Mouse (Mus musculus) embryonic facial prominence, embryonic 12.5 days (tissue): ENCODE results near the gene Cers6. TPM values are rescaled to one million over a fixed set of nuclear protein-coding genes. Genes with fewer than 3 reads are reported as not detected.

Experiments used
- ATAC-seq: fragments of 200-750 bp; cut with Nextera tagmentation; 2 replicates; pipeline ENCODE4 v1.8.0; 2017; ENCODE audit not compliant: insufficient number of reproducible peaks, insufficient read depth, low FRiP score, low TSS enrichment
- H3K27ac ChIP-seq: fragments of 300-500 bp; sonication (generic); 2 replicates; pipeline ENCODE4 v1.5.1; 2016; ENCODE audit warnings: mild to moderate bottlenecking
- H3K27me3 ChIP-seq: fragments of 300-500 bp; sonication (generic); 2 replicates; pipeline ENCODE4 v1.6.1; 2016; ENCODE audit warnings: mild to moderate bottlenecking, moderate library complexity
- H3K36me3 ChIP-seq: fragments of 300-500 bp; sonication (generic); 2 replicates; pipeline ENCODE4 v1.6.1; 2016; ENCODE audit warnings: mild to moderate bottlenecking
- H3K4me1 ChIP-seq: fragments of 300-500 bp; sonication (generic); 2 replicates; pipeline ENCODE4 v1.6.1; 2016
- H3K4me2 ChIP-seq: fragments of 300-500 bp; sonication (generic); replicated peaks from 2 replicates; pipeline ENCODE4 v1.6.1; 2016; ENCODE audit warnings: mild to moderate bottlenecking, moderate library complexity
- H3K4me3 ChIP-seq: fragments of 300-500 bp; sonication (generic); 2 replicates; pipeline ENCODE4 v1.5.1; 2016; ENCODE audit warnings: mild to moderate bottlenecking
- H3K9ac ChIP-seq: fragments of 300-500 bp; sonication (generic); 2 replicates; pipeline ENCODE4 v1.6.1; 2016; ENCODE audit warnings: mild to moderate bottlenecking, moderate library complexity
- H3K9me3 ChIP-seq: fragments of 300-500 bp; sonication (generic); 2 replicates; pipeline ENCODE4 v1.6.1; 2016; ENCODE audit warnings: mild to moderate bottlenecking, moderate library complexity
- WGBS: fragments of 180-500 bp; shearing (Covaris S2); methylation state at CpG from one replicate; pipeline ENCODE4 v1.1.7; 2016; 5-methylcytosine and 5-hydroxymethylcytosine counted together
- polyA plus RNA-seq: library from polyadenylated mRNA; unstranded; fragments of >200 nt; fragmentation: Nextera tagmentation; extraction: Ambion mirVana; gene quantifications from 2 replicates; pipeline ENCODE4 v1.2.1, GENCODE M21; 2016

Gene Cers6
- polyA plus RNA-seq, 1 experiment from 2014 or later: 31.4 TPM

DNA sequence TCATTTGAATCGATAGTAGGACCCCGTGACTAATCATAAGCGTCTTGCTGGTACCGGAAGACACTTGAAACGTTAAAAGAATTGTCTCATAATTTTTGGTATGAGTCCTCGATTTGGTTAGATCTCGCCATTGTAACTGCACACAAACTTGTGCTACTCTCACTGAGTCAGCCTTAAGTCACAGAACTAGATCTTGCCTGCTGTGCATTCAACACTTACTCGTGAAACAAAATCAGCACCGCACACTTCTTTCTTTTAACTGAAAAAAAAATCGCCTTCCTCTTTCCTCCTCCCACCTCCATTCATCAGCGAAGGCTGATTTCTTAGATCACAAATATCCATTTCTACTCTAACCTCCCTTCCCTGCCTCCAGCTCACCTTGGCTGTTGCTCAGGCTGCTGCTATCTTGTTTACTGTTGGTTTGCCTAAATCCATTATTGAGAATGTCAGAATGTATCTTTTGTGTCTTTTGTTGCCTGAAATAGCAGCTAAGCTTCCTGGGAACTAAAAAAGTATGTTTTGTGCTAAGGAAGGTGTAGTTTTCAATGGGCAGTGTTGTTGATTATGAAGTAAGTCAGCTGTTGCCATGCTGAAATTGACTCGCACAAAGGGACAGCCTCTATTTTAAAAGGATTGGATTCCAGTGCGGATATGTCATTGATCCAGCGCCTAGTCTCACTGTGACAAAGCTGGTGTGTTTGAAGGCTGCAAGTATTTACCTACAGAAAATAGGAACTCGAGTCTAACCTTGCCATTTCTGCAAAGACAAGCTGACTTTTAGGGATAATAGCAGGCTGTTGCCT lies 1.4 kb downstream of the Cers6 start:
- no peaks in the 10 kb centered on the region for H3K9me3 ChIP-seq
- peak overlapping the region; percentile 89 for H3K4me3 ChIP-seq
- H3K4me1 ChIP-seq: peaks cover 23% of the 10 kb centered on the region; the same call in 1 of the 2 replicates
- no peak for ATAC-seq
- peak overlapping the region; percentile 69 for H3K4me2 ChIP-seq
- peak overlapping the region; percentile 86 for H3K9ac ChIP-seq
- no peaks in the 10 kb centered on the region for H3K36me3 ChIP-seq
- H3K27me3 ChIP-seq: no peaks in the 10 kb centered on the region
- WGBS: 4% methylated on average over 15 of the region's 15 CpGs
- 0 out of 2 replicates have a peak overlapping the region, but pooled peaks have one; percentile 84 for H3K27ac ChIP-seq

DNA sequence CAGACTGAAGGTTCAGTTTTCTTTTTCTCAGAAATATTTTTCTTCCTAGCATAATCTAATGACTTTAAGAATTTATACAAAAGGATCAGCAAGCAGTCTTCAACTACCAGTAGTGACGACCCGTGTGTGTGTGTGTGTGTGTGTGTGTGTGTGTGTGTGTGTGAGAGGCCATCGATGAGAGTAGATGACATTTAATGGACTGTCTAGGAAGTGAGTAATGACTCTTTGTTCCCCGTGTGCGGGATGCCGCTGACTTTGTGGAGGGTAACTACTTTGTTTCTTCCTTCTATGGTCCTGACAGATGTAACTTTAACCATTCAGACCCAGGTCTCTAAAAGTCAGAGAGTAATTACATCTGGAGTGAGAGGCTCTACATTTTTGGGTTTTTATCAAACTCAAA lies 2.3 kb downstream of the Cers6 start:
- H3K4me1 ChIP-seq: peaks cover 23% of the 10 kb centered on the region; the same call in 1 of the 2 replicates
- 46% methylated on average over 6 of the region's 6 CpGs for WGBS
- no peaks in the 10 kb centered on the region for H3K27me3 ChIP-seq
- peak overlapping the region; percentile 89 for H3K4me3 ChIP-seq
- no peaks in the 10 kb centered on the region for H3K9me3 ChIP-seq
- H3K9ac ChIP-seq: no peak overlapping the region
- H3K4me2 ChIP-seq: peak overlapping the region; percentile 69
- no peak overlapping the region for H3K27ac ChIP-seq
- no peak for ATAC-seq
- H3K36me3 ChIP-seq: no peaks in the 10 kb centered on the region

DNA sequence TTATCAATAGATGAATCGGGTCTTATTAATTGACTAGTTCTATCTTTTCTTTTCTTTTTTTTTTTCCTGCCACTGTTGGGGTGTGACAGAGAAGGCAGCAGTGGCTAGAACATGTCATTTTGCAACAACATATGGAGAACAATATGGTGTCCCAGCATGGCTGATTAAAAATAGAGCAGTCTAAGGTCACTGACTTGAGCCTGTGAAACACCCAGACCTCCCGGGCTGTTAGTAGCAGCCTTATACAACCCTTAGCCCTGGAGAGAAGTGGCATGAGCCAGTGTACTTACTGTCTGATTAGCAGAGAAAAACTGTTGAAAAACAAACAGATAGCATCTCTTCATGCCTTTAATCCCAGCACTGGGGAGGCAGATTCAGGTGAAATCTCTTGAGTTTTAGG lies 3.1 kb downstream of the Cers6 start:
- no peak overlapping the region for H3K9ac ChIP-seq
- 79% methylated on average over 2 of the region's 2 CpGs for WGBS
- H3K27me3 ChIP-seq: no peaks in the 10 kb centered on the region
- no peak for ATAC-seq
- H3K4me2 ChIP-seq: no peak overlapping the region
- peaks cover 23% of the 10 kb centered on the region; the same call in 1 of the 2 replicates for H3K4me1 ChIP-seq
- H3K4me3 ChIP-seq: no peak overlapping the region
- no peak overlapping the region for H3K27ac ChIP-seq
- no peaks in the 10 kb centered on the region for H3K9me3 ChIP-seq
- H3K36me3 ChIP-seq: no peaks in the 10 kb centered on the region

DNA sequence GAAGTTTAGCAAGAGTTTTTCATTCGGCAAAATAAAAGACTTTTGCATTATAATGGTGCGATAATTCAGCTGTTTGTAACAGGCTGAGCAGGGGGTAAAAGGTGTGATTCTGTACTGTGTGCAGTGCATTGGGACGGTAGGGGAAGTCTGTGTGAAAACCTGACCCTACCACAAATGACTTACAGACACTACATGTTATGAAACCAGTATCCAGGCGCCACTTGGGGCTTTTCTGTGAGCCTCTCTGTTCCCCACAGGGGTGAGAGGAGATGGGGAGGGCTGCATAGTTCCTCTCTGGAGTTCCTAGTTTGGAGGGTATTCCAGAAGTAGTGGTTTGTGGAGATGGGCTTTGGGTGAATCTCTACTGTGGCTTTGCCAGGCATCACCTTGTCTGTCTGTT lies 5.9 kb downstream of the Cers6 start:
- Histone ChIP-seq H3K27ac (no peak overlapping the region), H3K27me3 (no peaks in the 10 kb centered on the region), H3K36me3 (no peaks in the 10 kb centered on the region), H3K4me1 (peaks cover 23% of the 10 kb centered on the region; the same call in 1 of the 2 replicates), H3K9me3 (no peaks in the 10 kb centered on the region), H3K9ac (no peak overlapping the region), H3K4me3 (no peak overlapping the region), H3K4me2 (no peak overlapping the region)
- no peak for ATAC-seq
- 64% methylated on average over 4 of the region's 4 CpGs for WGBS

DNA sequence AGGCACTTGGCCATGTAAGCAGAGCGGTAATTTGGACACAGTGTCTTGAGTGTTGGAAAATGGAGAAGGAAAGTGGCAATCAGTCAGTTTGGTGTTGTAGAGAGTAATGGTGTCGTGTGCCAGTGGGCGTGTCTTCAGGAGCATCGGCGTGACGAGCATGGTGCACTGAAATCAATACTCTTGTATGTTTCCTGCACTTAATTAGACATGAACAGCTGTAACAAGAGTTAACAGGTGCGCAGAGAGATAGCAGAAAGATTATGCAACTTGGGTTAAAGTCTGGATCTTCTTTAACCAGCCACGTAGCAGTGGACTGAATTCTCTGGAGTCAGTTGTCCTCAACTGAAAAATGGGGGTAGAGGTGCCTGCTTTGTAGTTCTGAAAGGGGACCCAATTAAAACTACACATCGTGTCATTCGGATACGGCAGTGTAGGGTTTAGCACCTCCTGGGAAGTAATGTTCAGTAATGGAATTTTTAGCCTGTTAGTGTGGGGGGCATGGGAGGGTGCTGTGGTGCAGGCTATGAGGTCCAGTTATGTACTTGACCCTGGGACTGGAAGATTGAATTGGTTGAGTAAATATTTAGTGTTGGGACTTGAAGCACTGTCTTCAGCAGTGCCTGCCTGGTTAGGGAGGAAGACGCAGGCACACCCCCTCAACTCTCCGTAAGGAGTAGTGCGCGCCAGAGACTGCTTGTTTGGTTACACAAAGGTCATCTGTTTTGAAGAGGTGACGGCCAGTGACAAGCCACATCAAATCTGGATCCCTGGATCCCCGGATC lies 9.9 kb downstream of the Cers6 start:
- WGBS: 74% methylated on average over 17 of the region's 17 CpGs

DNA sequence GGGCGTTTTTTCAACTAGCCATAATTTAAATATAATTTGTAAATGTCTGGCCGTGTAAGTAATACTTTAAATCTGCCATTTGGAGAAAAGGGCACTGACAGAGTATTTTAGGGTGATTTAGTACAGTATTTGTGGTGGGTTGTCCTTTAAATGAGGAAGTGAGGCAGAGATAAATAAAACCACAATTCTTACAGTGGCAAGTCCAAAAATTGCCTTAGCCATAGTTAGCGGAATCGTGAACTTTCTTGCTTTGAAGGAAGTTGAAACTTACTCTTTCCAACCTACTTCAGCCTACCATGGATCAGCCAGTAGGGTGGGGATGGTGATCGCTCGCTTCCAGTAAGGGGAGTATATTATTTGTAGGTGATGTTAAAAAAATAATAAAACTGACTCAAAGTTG lies 11.8 kb downstream of the Cers6 start:
- no peak for ATAC-seq
- Histone ChIP-seq H3K9ac (no peak overlapping the region), H3K4me1 (peaks cover 8% of the 10 kb centered on the region; the same call in 1 of the 2 replicates), H3K9me3 (no peaks in the 10 kb centered on the region), H3K27ac (no peak overlapping the region), H3K4me2 (no peak overlapping the region), H3K27me3 (no peaks in the 10 kb centered on the region), H3K36me3 (no peaks in the 10 kb centered on the region), H3K4me3 (no peak overlapping the region)
- WGBS: 83% methylated on average over 6 of the region's 6 CpGs

More for the DNA sequence above, 9.9 kb downstream of the Cers6 start:
- Histone ChIP-seq H3K27me3 (no peaks in the 10 kb centered on the region), H3K4me1 (peaks cover 11% of the 10 kb centered on the region; the same call in 1 of the 2 replicates), H3K9me3 (no peaks in the 10 kb centered on the region), H3K4me2 (no peak overlapping the region), H3K27ac (no peak overlapping the region), H3K9ac (no peak overlapping the region), H3K36me3 (no peaks in the 10 kb centered on the region), H3K4me3 (no peak overlapping the region)
- no peak for ATAC-seq

DNA sequence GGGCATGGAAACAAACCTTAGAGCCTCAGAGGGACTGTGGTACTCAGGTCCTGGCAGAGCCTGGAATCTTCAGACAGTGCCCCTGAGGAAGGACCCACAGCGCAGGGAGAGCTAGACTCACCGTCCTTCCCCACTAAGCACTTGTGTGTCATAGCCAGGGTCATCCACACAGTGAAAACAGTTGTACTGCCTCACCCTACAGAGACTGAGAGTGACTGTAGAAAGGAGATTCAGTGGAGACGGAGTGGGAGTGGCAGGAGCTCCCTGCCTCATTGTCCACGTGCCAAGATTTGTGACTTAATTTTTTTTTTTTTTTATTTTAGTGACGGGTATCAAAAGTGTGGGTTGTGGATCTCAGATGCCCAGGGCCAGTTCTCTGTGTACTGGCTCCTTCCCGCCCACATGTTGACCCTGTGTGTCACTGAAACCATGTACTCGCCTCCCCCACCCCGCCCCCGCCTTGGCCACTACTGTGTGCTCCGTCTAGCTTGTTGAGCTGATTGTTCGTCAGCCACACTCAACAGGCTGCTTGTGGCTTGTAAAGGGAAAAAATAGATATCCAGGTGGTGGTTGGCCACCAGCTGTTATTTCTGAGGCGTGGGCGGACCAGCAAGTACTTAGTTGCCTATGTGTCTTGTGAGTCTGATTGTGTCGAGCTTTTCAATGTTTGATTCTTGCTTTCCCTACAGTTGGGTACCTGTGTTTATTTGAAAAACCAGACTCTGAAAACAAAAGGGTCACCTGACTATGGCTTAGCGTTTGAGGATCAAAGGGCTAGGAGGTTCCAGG lies 12.6 kb downstream of the Cers6 start:
- Histone ChIP-seq H3K4me3 (no peak overlapping the region), H3K27me3 (no peaks in the 10 kb centered on the region), H3K27ac (no peak overlapping the region), H3K36me3 (no peaks in the 10 kb centered on the region), H3K9me3 (peaks cover under 1% of the 10 kb centered on the region; the same call in 1 of the 2 replicates), H3K4me2 (no peak overlapping the region), H3K9ac (no peak overlapping the region), H3K4me1 (peaks cover 8% of the 10 kb centered on the region; the same call in 1 of the 2 replicates)
- WGBS: 70% methylated on average over 15 of the region's 15 CpGs
- no peak for ATAC-seq

DNA sequence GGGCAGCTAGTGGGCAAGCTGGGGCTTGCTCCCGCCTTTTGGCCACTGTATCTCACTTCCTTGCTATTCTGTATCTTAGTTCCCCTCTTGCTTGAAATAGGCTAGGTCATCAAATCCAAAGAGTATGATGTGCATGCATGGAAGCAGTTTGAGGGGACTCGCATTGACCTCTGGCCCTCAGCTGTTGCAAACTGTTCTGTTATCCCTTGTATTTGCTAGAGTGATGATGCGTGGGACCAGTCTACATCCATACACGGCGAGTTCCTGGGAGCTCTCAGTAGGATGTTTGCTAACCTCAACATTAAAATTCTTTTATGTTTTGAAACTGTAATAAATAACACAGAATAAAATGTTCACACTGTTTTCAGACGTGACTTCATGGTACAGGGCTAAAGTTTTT lies 13.3 kb downstream of the Cers6 start:
- H3K27ac ChIP-seq: no peak overlapping the region

DNA sequence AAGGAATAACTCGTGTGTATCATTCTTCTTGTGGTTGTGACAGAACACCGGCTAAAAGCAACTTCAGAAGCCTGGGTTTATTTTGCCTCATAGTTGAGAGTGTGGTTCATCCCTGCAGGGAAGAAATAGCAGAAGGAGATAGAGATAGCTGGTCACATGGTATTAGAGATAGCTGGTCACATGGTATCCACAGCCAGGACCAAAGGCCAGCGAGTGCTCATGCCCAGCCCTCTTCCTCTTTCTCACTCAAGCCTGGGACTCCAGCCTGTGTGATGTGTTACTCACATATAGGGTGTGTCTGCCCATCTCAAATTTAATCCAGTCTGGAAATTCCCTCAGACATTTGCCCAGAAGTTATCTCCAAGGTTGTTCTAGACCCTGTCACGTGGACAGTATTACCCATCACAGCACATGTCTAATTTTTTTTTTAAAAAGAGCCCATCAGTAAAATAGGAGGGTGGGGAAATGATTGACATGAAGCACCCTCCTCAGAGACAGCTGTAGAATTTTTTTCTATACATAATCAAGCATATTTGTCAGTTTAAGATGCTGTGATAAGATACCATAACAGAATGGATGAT lies 17.9 kb downstream of the Cers6 start:
- WGBS: 95% methylated on average over 4 of the region's 4 CpGs
- Histone ChIP-seq H3K9ac (no peak overlapping the region), H3K9me3 (peaks cover 4% of the 10 kb centered on the region; the same call in 1 of the 2 replicates), H3K4me2 (no peak overlapping the region), H3K4me1 (0 out of 2 replicates have a peak, but pooled peaks cover 4% of the 10 kb centered on the region), H3K27ac (no peak overlapping the region), H3K27me3 (no peaks in the 10 kb centered on the region), H3K4me3 (no peak overlapping the region), H3K36me3 (no peaks in the 10 kb centered on the region)
- ATAC-seq: no peak

More for the DNA sequence above, 13.3 kb downstream of the Cers6 start:
- H3K4me3 ChIP-seq: no peak overlapping the region
- H3K9me3 ChIP-seq: peaks cover 4% of the 10 kb centered on the region; the same call in 1 of the 2 replicates
- no peak for ATAC-seq
- WGBS: 89% methylated on average over 6 of the region's 6 CpGs
- no peaks in the 10 kb centered on the region for H3K27me3 ChIP-seq
- no peak overlapping the region for H3K4me2 ChIP-seq
- no peak overlapping the region for H3K9ac ChIP-seq
- peaks cover 7% of the 10 kb centered on the region; the same call in 1 of the 2 replicates for H3K4me1 ChIP-seq
- H3K36me3 ChIP-seq: no peaks in the 10 kb centered on the region

DNA sequence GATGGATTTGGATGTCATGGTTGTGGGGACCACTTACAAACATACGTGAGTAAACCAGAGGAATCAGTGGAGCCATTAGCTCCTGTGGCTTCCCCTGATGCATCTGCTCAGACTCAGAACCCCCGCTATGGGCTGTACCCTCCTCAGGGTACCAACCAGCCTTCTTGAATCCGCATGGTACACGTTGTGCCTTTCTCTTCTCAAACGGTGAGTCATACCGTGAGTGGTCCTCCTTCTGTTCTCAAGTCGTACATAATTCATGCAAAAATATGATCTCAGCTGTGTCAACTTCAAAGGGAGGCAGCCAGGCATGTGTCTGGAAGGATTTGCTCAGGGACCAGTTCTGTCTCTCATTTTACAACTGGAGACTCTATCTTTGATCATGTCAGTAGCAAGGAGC lies 23.3 kb downstream of the Cers6 start:
- ATAC-seq: no peak
- WGBS: 60% methylated on average over 7 of the region's 7 CpGs

DNA sequence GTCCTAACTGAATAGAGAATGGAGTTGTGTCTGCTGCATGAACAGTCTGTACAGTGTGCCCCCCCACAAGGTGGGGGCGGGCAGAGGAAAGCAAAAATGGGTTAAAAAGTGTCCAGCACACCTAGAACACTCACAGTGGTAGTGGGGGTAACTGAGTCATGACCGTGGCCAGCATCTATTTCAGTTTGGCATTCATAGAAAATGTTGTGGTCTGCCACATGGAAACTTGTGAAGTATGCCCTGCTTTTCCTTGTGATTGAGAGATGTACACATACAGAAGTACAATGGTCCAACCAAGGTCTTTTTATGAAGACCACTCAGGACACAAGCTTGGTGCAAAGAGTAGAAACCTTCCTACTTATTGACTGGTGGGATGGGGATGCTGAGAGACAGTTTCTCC lies 24.0 kb downstream of the Cers6 start:
- WGBS: 83% methylated on average over 2 of the region's 2 CpGs
- Histone ChIP-seq H3K36me3 (no peaks in the 10 kb centered on the region), H3K9me3 (no peaks in the 10 kb centered on the region), H3K27me3 (no peaks in the 10 kb centered on the region), H3K4me2 (no peak overlapping the region), H3K4me1 (peaks cover 20% of the 10 kb centered on the region), H3K4me3 (no peak overlapping the region), H3K27ac (0 out of 2 replicates have a peak overlapping the region, but pooled peaks have one; percentile 30), H3K9ac (no peak overlapping the region)
- ATAC-seq: no peak

More for the DNA sequence above, 23.3 kb downstream of the Cers6 start:
- H3K27me3 ChIP-seq: no peaks in the 10 kb centered on the region
- no peak overlapping the region for H3K4me3 ChIP-seq
- H3K4me2 ChIP-seq: no peak overlapping the region
- no peak overlapping the region for H3K27ac ChIP-seq
- no peaks in the 10 kb centered on the region for H3K36me3 ChIP-seq
- H3K4me1 ChIP-seq: peaks cover 20% of the 10 kb centered on the region
- no peaks in the 10 kb centered on the region for H3K9me3 ChIP-seq
- no peak overlapping the region for H3K9ac ChIP-seq
